Mouse (Mus musculus) frontal cortex, adult (tissue): ENCODE measurements around the gene Col4a1.

Source experiments
- ATAC-seq: cut with Nextera tagmentation; 2 replicates; pipeline ENCODE4 v1.9.2; 2017; ENCODE audit warnings: mild to moderate bottlenecking, moderate library complexity, mixed read lengths; ENCODE audit not compliant: low TSS enrichment

The Col4a1 gene

DNA sequence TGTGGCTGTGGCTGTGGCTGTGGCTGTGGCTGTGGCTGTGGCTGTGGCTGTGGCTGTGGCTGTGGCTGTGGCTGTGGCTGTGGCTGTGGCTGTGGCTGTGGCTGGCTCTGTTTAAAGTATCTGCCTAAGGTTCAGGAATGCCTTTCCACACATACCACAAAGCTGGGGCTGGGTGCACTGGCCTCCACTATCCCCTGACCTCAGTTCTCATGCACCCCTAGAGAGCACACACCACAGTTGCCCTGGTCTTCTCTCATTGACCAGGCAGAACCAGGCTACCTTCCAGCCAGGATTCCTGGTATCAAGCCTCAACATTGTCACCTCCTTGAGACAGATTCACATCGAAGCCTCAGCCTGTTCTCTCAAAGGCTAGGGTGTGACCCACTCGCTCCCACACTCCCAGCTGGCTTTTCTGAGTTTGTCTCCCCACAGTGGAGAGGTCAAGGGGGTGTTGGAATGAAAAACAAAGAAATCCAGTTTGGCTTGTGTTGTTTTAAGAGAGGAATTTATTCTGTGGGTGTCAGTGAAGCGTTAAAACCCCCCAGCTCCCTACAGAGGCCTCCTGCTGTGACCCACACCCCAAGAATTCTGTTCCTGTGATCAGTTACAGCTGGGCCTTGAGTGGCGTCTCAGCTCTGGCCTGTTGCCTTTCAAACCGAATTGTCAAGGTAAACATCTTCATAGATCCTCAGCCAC is 15.2 kb upstream of the Col4a1 start:
- ATAC-seq = no peak

DNA sequence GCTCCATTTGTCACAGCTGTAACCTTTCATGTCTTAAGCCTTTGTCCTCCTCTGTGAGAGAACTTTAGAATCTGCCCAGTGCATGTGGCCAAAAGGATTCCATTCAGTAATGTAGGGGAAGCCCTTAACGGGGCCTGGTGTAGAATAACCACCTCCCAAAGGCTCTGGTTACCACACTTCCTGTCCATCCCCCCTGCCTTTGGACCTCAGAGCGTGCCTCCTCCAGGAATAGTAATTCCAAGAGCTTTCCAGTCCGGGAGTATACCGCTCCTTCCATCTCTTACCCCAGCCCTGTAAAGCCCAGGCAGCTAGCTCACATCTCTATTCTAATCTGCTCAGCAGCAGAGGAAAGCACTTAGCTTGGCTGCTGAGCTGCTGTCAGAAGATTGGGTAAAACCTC is 14.7 kb upstream of the Col4a1 start:
- no peak for ATAC-seq

GRCm38 (mm10) chr8:11324801-11325395 is 12.3 kb upstream of the Col4a1 start:
- ATAC-seq = no peak

DNA sequence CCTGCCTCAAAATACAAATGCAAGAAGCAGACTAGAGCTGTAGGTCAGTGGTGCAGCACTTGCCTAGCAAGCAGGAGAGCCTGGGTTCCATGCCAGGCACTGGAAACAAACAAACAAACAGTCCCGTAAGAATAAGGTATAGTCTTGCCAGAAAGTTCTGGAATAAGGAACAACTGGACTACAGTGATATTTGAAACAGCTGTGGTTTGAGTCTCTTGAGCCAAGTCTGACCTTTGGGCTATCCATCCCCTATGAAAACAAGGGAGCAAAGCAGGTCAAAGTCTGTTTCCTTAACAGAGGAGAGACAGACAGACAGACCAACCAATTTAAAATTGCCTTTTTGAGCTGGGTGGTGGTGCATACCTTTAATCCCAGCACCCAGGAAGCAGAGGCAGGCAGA is 11.1 kb upstream of the Col4a1 start:
- no peak for ATAC-seq

- ATAC-seq = no peak
Observed at GRCm38 (mm10) chr8:11322724-11323585, 10.3 kb upstream of the Col4a1 start.

DNA sequence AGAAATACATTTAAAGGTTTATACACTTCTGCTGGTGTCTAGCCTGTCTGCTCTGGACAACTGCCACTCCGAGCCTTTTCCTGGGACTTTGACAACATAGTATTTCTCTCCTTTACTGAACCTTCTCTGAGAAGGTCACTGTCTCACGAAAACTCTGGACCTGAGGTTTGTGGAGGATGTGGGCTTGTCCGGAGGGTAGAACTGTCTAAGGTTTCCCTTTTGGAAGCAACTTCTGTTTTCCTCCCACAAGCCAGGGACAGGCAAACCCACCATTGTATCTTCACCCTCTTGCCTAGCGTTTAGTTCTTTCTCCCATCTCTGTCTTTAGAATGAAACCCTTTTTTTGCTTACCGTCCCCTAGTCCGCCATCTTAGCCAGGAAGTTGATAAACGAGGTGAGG is 9.2 kb upstream of the Col4a1 start:
- no peak for ATAC-seq

- ATAC-seq = no peak
Observed at GRCm38 (mm10) chr8:11319405-11319804, 6.8 kb upstream of the Col4a1 start.

GRCm38 (mm10) chr8:11316118-11316517 is 3.5 kb upstream of the Col4a1 start:
- no peak for ATAC-seq

GRCm38 (mm10) chr8:11315179-11315943 is 2.7 kb upstream of the Col4a1 start:
- ATAC-seq = no peak

DNA sequence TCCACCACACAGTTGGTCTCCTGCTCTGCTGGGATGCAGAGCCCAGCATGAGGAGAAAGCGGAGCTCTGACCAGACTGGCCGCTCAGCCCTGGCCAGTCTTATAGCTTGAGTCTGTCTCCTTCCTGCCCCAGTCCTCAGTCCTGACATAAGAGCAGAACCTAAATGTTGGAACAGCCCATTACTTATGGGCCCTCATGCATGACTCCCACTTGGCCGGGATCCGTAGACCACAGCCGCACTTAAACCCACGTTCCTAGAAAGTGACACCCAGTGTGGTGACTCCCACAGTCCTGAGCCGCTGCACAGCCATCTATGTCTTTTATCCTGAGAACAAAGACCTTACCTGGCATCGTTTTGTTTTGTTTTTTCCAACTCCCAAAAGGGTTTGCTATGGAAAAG is 2.0 kb upstream of the Col4a1 start:
- ATAC-seq = no peak

DNA sequence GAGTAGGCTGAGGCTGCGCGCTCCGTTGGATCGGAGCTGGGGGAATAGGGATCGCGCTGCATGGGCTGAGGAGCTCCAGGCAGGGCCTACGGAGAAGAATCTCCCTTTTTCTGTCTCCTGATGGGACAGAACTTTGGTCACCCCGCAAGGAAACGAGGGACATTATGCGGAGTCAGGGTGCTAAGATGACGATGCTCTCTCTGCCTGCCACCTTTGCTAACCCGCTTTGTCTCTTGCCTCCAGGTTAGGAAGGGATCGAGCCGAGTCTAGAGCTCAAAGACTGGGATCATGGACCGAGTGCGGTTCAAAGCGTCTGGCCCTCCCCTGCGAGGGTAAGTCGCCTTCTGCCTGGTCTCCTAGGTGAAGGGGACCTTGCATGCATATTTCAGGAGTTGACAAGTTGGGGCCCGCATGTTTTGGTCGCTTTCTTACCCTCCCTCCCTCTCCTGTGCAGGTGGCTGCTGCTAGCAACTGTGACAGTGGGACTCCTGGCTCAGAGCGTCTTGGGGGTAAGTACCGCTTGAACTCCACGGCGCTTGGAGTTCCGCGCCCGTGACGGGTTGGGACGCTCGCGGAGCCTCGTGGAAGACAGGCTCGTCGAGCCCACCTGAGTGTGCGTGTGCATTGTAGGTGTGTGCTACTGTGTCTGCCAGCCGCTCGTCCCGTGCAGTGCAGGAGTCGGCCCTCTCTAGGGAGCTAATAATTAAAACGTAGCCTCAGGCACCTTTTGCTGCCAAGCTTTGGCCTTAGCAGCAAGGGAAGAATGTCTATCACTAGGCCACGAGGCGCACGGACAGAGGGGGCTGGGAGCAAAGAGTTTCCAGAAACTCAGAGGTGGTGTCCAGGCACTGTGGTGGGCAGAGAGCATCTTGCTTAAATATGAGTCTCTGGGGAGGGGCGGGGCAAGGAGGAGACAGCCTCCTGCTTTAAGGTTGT is 818 bp upstream of the Col4a1 start:
- ATAC-seq = peak; percentile 46

DNA sequence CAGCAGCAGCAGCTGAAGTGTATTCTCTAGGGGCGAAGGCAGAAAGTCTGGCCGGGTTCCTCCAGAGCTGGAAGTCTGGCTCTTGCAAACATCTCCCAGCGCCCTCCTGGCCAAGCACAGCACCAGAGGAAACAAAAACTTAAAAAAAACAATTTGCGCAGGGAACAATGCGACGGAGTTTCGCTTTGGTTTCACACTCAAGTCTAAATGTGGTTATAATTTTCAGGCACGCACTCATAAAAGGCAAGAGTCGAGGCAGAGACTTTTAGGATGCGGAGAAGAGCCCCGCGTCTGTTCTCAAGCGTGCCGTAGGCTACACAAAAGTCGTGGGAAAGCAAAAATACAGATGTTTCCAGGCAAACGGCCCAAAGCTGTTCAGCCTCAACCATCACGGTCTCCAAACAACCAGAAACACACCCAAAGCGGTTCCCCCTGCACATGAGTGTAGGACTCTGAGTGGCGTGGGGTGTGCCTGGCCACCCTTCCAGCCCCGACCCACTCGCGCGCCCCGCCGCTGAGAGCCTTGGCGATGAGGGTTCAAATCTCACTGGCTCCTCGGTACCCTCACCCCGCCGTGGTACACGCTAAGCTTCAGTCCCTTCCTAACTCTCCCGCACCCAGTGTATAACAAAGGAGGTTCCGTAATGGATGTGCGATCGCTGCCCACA is 811 bp downstream of the Col4a1 start:
- peak; percentile 29; the same call in 1 of the 2 replicates for ATAC-seq

- ATAC-seq = no peak
Observed at GRCm38 (mm10) chr8:11310049-11310448, 2.6 kb downstream of the Col4a1 start.

GRCm38 (mm10) chr8:11309226-11309625 is 3.4 kb downstream of the Col4a1 start:
- no peak for ATAC-seq

DNA sequence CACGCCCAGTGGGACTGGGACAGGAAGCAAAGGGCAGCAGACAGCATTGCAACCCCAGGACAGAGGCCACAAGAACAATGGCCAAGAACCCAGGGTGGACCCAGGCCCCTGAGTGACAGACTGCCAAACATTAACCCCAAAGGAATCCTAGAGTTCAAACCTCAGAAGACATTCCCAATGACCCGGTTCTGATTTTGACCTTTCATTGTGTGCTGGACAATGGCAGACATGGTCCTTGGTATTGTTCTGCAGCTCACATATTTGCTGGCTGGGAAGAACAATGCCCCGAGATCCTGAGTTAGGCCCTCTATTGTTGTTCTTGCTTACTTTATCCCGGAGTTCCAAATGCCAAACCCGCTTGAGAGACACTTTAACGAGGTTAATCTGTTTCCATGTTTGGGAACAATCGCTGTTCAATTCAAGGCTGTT is 4.0 kb downstream of the Col4a1 start:
- ATAC-seq = no peak

DNA sequence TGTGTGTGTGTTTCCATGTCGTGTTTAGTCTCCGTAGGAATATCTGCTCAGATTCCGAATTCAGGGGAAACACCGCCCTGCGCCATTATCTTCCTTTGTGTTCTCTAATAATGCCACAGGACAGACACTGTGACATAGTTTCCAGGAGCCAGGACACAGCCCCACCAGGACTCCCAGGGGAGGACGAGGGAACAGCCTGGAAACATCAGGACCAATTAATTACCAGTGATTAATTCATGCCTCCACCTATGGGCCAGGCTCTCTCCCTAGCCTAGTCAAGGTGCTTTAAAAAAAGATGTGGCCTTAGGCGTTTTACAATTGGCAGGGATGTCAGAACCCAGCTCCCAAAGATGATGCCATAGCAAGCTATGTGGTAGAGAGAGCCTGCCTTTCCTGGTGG is 5.2 kb downstream of the Col4a1 start:
- ATAC-seq = no peak

GRCm38 (mm10) chr8:11305539-11305938 is 7.1 kb downstream of the Col4a1 start:
- ATAC-seq = no peak

DNA sequence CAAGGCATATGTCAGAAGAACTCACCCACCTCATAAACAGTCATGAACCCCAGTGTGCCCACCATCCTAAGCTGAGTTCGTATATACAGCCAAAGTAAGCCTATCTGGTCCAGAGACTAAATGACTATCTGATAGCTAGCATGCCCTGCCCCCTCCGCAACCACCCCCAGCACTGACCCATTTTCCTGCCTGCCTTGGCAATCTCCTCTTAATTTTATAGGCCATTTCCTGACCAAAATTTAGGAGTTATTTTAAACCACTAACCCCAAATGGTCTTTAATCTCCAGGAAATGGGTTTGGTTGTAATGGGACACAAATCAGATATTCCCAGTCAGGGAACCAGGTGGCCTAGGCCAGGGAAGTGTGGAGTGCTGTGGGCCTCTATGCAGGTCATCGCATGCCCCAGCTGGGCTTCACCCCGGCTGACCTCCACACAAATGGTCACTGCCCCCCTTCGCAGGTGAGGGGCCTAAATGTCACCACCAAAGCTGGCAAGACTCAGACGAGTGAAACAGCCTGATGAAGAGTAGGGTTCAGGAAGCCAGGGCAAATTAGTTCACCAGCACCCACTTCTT is 8.5 kb downstream of the Col4a1 start:
- no peak for ATAC-seq

GRCm38 (mm10) chr8:11300436-11300835 is 12.2 kb downstream of the Col4a1 start:
- peak; percentile 32; the same call in 1 of the 2 replicates for ATAC-seq

DNA sequence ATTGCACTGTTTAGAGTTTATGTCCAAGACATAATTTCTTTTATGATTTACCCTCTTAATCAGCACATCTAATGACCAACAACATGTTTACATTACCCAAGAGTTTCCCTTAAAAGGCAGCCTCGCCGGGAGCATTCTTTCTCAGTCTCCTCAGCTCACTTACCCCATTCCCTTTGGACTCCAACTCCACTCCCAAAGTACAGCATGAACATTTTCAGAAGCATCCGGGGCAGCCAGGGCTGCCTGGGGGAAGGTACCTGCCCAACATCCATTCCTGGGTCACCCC is 13.4 kb downstream of the Col4a1 start:
- ATAC-seq = no peak
